ENCODE assay signal across 9 mouse cellular contexts in genomic region chr10:77035487-77035886, GRCm38 (mm10). TPM values are rescaled to one million over a fixed set of nuclear protein-coding genes. Genes with fewer than 3 reads are reported as not detected.
DNase-seq lines count a peak whose midpoint lies in the region; ATAC-seq and TF ChIP-seq lines count a peak whose summit lies in the region.
"Had no signal": no experiment of that assay in that cellular context is flagged by ENCODE, and none has a peak within 500 bp of the region (broad histone marks: within the 10 kb centered on the region; RNA-seq: fewer than 3 reads in every experiment).

No protein-coding gene starts in this region.

- H3K27me3 ChIP-seq in neural tube, embryonic 13.5 days: peaks cover 5% of the 10 kb centered on the region
- H3K27me3 ChIP-seq in forebrain, embryonic 11.5 days (ENCODE audit: control insufficient read depth, insufficient read depth, low read length): no peaks in the 10 kb centered on the region

- 79% methylated on average over 6 of the region's 6 CpGs for WGBS in neural tube, embryonic 13.5 days
- 84% methylated on average over 6 of the region's 6 CpGs for WGBS in forebrain, embryonic 11.5 days

- H3K27ac ChIP-seq in bone marrow macrophage, adult 2 months (ENCODE audit: insufficient read depth, low read depth, low read length): peak overlapping the region; percentile 42
- no peak overlapping the region for H3K27ac ChIP-seq in neural tube, embryonic 13.5 days (replicated peaks)
- no peak overlapping the region for H3K27ac ChIP-seq in forebrain, embryonic 11.5 days (ENCODE audit: low read depth, low read length)
- H3K27ac ChIP-seq: macrophage had no signal

- no peak for TF ChIP-seq POLR2A in bone marrow macrophage, adult 2 months (IDR thresholded peaks at IDR 0.05; ENCODE audit: borderline replicate concordance, low read depth, low read length)

- peaks cover 25% of the 10 kb centered on the region for H3K36me3 ChIP-seq in neural tube, embryonic 13.5 days
- H3K36me3 ChIP-seq in forebrain, embryonic 11.5 days (ENCODE audit: control insufficient read depth, insufficient read depth, low read length): no peaks in the 10 kb centered on the region; the same call in 1 of the 2 replicates

- intact Hi-C loops in left cerebral cortex, postnatal 4 days (cut with DNase I): no loop called here

- H3K9ac ChIP-seq in neural tube, embryonic 13.5 days: no peak overlapping the region; the same call in 1 of the 2 replicates
- no peak overlapping the region for H3K9ac ChIP-seq in forebrain, embryonic 11.5 days (ENCODE audit: low read length)

- DNase-seq in left cerebral cortex, adult 11 months (ENCODE audit: low spot score): peak; percentile 53
- no peak for DNase-seq in left cerebral cortex, postnatal 4 days
- DNase-seq in layer of hippocampus, adult 9-10 months (ENCODE audit: low spot score): peak; percentile 5
- no peak for DNase-seq in forebrain, embryonic 11.5 days (ENCODE audit: low spot score)
- DNase-seq in ovary, postnatal 14 days (ENCODE audit: low spot score): no peak

- H3K9me3 ChIP-seq in neural tube, embryonic 13.5 days: no peaks in the 10 kb centered on the region
- no peaks in the 10 kb centered on the region for H3K9me3 ChIP-seq in forebrain, embryonic 11.5 days (ENCODE audit: control insufficient read depth, low read length)

- ATAC-seq in neural tube, embryonic 13.5 days (ENCODE audit: low read depth): no peak
- no peak for ATAC-seq in forebrain, embryonic 11.5 days (replicated peaks; ENCODE audit: low FRiP score)
- ATAC-seq in erythroid progenitor cell, adult 5-6 weeks (replicated peaks; ENCODE audit: low FRiP score, poor library complexity, severe bottlenecking): no peak

- TF ChIP-seq CTCF in bone marrow macrophage, adult 2 months (IDR thresholded peaks at IDR 0.05; ENCODE audit: low read depth, low read length): no peak

- peak overlapping the region; percentile 68 for H3K4me2 ChIP-seq in neural tube, embryonic 13.5 days
- H3K4me2 ChIP-seq in forebrain, embryonic 11.5 days (ENCODE audit: low read depth, low read length, severe bottlenecking): no peak overlapping the region

- H3K4me1 ChIP-seq in bone marrow macrophage, adult 2 months (ENCODE audit: control insufficient read depth, insufficient read depth, low read length): peaks cover 11% of the 10 kb centered on the region
- H3K4me1 ChIP-seq in neural tube, embryonic 13.5 days (replicated peaks): peaks cover 26% of the 10 kb centered on the region
- H3K4me1 ChIP-seq in forebrain, embryonic 11.5 days (replicated peaks; ENCODE audit: control insufficient read depth, insufficient read depth, low read length): peaks cover 3% of the 10 kb centered on the region; the same call in 1 of the 2 replicates

- peak overlapping the region; percentile 90 for H3K4me3 ChIP-seq in bone marrow macrophage, adult 2 months (ENCODE audit: insufficient read depth, low read length)
- no peak overlapping the region for H3K4me3 ChIP-seq in neural tube, embryonic 13.5 days
- no peak overlapping the region for H3K4me3 ChIP-seq in forebrain, embryonic 11.5 days (ENCODE audit: low read depth, low read length)

RNA-seq across cellular contexts. Expression of gene Slc19a1, which starts 3.4 kb away (rescaled TPM):
- 10 to 100 TPM; 26.0 to 26.9 TPM for total RNA-seq in left cerebral cortex, postnatal 4 days (2021)
- polyA plus RNA-seq in bone marrow macrophage, adult 2 months (2012; ENCODE audit: insufficient read depth, insufficient read length, missing spikeins): 7.9 and 10.7 TPM in 2 replicates
- 33.9 and 34.9 TPM in 2 replicates for polyA plus RNA-seq in neural tube, embryonic 13.5 days (2015; fragmentation: Nextera tagmentation; extraction: Ambion mirVana)
- polyA plus RNA-seq in forebrain, embryonic 11.5 days (2014; fragmentation: Nextera tagmentation; extraction: Ambion mirVana): 34.5 and 34.8 TPM in 2 replicates
- 1.4 and 2.9 TPM in 2 replicates for total RNA-seq in erythroid progenitor cell, adult 5-6 weeks (2015; ENCODE audit: low replicate concordance)
- 3.3 and 7.9 TPM in 2 replicates for total RNA-seq in erythroid progenitor cell, adult 5-6 weeks (2017; ENCODE audit: low replicate concordance)

Comparison
In these comparisons a context has a peak if more than half of its experiments do, and no peak if none do; other contexts are left out.
1. DNase-seq: peak in left cerebral cortex, adult 11 months (single experiment) and layer of hippocampus, adult 9-10 months (single experiment); none in left cerebral cortex, postnatal 4 days (single experiment), forebrain, embryonic 11.5 days (single experiment) and ovary, postnatal 14 days (single experiment).